Mouse (Mus musculus): Measurements from ENCODE around the gene Elovl6. TPM values are rescaled to one million over a fixed set of nuclear protein-coding genes. Genes with fewer than 3 reads are reported as not detected.

Gene Elovl6
- total and polyA plus RNA-seq, 3 experiments: 15.0 to 17.2 TPM; not detected in 1

DNA sequence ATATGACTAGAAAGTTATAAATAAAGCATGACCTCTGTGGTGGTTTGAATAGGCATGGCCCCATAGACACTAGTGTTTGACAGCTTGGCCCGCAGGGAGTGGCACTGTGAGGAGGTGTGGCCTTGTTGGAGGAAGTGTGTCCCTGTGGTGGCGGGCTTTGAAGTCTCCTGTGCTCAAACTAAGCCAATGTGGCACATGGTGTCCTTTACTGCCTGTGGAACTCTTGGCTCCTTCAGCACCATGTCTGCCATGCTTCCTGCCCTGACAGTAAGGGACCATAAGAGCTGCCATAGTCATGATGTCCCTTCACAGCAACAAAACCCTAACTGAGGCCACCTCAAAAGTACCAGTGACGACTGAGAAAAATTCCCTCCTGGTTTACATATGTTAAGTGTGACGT is 120.3 kb downstream of the Elovl6 start:
- Histone ChIP-seq H3K27me3 (ENCODE audit: control insufficient read depth in 1 of 2, insufficient read depth in 2 of 2, low read length in 2 of 2) (no peaks in the 10 kb centered on the region), H3K9ac (ENCODE audit: control insufficient read depth, low read depth, low read length, poor library complexity, severe bottlenecking) (no peak overlapping the region), H3K79me2 (ENCODE audit: control insufficient read depth, insufficient read depth, low read length, poor library complexity) (no peaks in the 10 kb centered on the region), H3K4me1 (ENCODE audit: control insufficient read depth in 1 of 2, insufficient read depth in 2 of 2, low read length in 2 of 2) (no peaks in the 10 kb centered on the region), H3K36me3 (ENCODE audit: control insufficient read depth in 1 of 2, insufficient read depth in 2 of 2, low read length in 2 of 2) (no peaks in the 10 kb centered on the region), H3K27ac (ENCODE audit: control insufficient read depth, low read depth, low read length) (no peak overlapping the region), H3K4me3 (ENCODE audit: control insufficient read depth in 1 of 2, insufficient read depth in 1 of 2, low read depth in 2 of 2, low read length in 2 of 2) (no peak overlapping the region), H3K9me3 (replicated peaks; ENCODE audit: insufficient read depth, low read length) (no peaks in the 10 kb centered on the region)
- no peak for DNase-seq (ENCODE audit: low read depth, low spot score)
- no peak for TF ChIP-seq NELFE (IDR thresholded peaks at IDR 0.05; ENCODE audit: low read depth, low read length)
- TF ChIP-seq TAL1 (IDR thresholded peaks at IDR 0.05; ENCODE audit: low read length): no peak
- TF ChIP-seq POLR2A (IDR thresholded peaks at IDR 0.05; ENCODE audit: control insufficient read depth in 1 of 2, insufficient read depth in 1 of 2, low read depth in 1 of 2, low read length in 2 of 2, poor library complexity in 1 of 2): no peak
- TF ChIP-seq BHLHE40 (IDR thresholded peaks at IDR 0.05; ENCODE audit: borderline replicate concordance, low read depth, low read length): no peak
- no peak for TF ChIP-seq CTCF (IDR thresholded peaks at IDR 0.05 in 2 of 3, conservative IDR thresholded peaks at IDR 0.05 in 1 of 3; ENCODE audit: control insufficient read depth in 1 of 3, insufficient read depth in 1 of 3, low read depth in 2 of 3, low read length in 3 of 3, poor library complexity in 1 of 3, severe bottlenecking in 1 of 3)
- no peak for TF ChIP-seq POLR2AphosphoS5 (IDR thresholded peaks at IDR 0.05; ENCODE audit: borderline replicate concordance, low read depth, low read length)
- TF ChIP-seq CHD2 (IDR thresholded peaks at IDR 0.05; ENCODE audit: low read length): no peak
- no peak for TF ChIP-seq MAFK (IDR thresholded peaks at IDR 0.05; ENCODE audit: borderline replicate concordance, low read depth, low read length)
- no peak for TF ChIP-seq TCF12 (IDR thresholded peaks at IDR 0.05; ENCODE audit: low read depth, low read length)
- no peak for TF ChIP-seq ZNF384 (IDR thresholded peaks at IDR 0.05; ENCODE audit: low read depth, low read length)
- no peak for TF ChIP-seq POLR2AphosphoS2 (IDR thresholded peaks at IDR 0.05; ENCODE audit: low read length)
- TF ChIP-seq USF1 (IDR thresholded peaks at IDR 0.05; ENCODE audit: low read depth, low read length): no peak
- TF ChIP-seq ZKSCAN1 (IDR thresholded peaks at IDR 0.05; ENCODE audit: low read depth, low read length): no peak
- TF ChIP-seq ETS1 (IDR thresholded peaks at IDR 0.05; ENCODE audit: low read depth, low read length): no peak
- TF ChIP-seq UBTF (IDR thresholded peaks at IDR 0.05; ENCODE audit: borderline replicate concordance, insufficient read depth, low read depth, low read length): no peak
- TF ChIP-seq SMC3 (IDR thresholded peaks at IDR 0.05; ENCODE audit: low read depth, low read length): no peak
- TF ChIP-seq CHD1 (IDR thresholded peaks at IDR 0.05; ENCODE audit: low read depth, low read length): no peak
- TF ChIP-seq RAD21 (IDR thresholded peaks at IDR 0.05; ENCODE audit: low read depth, low read length): no peak
- TF ChIP-seq MXI1 (IDR thresholded peaks at IDR 0.05; ENCODE audit: low read depth, low read length): no peak
- TF ChIP-seq GATA1 (IDR thresholded peaks at IDR 0.05; ENCODE audit: low read depth, low read length): no peak

DNA sequence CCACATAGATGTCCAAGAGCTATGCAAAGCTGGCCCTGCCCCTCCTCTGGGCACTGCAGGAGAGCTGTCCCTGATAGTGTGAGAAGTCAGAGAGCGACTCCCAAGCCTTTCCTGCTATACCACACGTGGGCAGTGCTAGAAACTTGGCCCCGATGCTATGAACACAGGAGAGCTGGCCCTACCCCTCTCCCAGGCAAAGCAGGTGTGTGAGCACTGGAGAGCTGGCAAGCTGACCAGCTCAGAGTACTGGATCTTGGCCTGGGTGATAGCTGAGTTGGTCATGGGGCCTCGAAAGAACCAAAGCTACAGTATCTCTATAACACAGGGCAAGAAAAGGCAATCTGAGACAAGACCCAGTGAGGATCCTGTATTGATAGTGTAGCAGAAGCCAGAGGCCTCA is 124.4 kb downstream of the Elovl6 start:
- no peaks in the 10 kb centered on the region for H3K36me3 ChIP-seq (ENCODE audit: control insufficient read depth in 1 of 2, insufficient read depth in 2 of 2, low read length in 2 of 2)
- H3K9ac ChIP-seq (ENCODE audit: control insufficient read depth, low read depth, low read length, poor library complexity, severe bottlenecking): no peak overlapping the region
- no peaks in the 10 kb centered on the region for H3K4me1 ChIP-seq (ENCODE audit: control insufficient read depth in 1 of 2, insufficient read depth in 2 of 2, low read length in 2 of 2)
- TF ChIP-seq GATA1 (IDR thresholded peaks at IDR 0.05; ENCODE audit: low read depth, low read length): no peak
- TF ChIP-seq BHLHE40 (IDR thresholded peaks at IDR 0.05; ENCODE audit: borderline replicate concordance, low read depth, low read length): no peak
- no peak for TF ChIP-seq MYC (IDR thresholded peaks at IDR 0.05; ENCODE audit: low read depth, low read length)
- TF ChIP-seq ZKSCAN1 (IDR thresholded peaks at IDR 0.05; ENCODE audit: low read depth, low read length): no peak
- no peak for TF ChIP-seq ZNF384 (IDR thresholded peaks at IDR 0.05; ENCODE audit: low read depth, low read length)
- no peak for TF ChIP-seq ZC3H11A (IDR thresholded peaks at IDR 0.05; ENCODE audit: low read depth, low read length)
- TF ChIP-seq HCFC1 (IDR thresholded peaks at IDR 0.05; ENCODE audit: low read depth, low read length): no peak
- TF ChIP-seq RCOR1 (IDR thresholded peaks at IDR 0.05; ENCODE audit: low read depth, low read length): no peak
- no peak for TF ChIP-seq CHD2 (IDR thresholded peaks at IDR 0.05; ENCODE audit: low read length)
- TF ChIP-seq MXI1 (IDR thresholded peaks at IDR 0.05; ENCODE audit: low read depth, low read length): no peak
- TF ChIP-seq TBP (IDR thresholded peaks at IDR 0.05; ENCODE audit: low read depth, low read length): no peak
- TF ChIP-seq USF2 (IDR thresholded peaks at IDR 0.05; ENCODE audit: borderline replicate concordance in 1 of 2, insufficient read depth in 1 of 2, low read depth in 1 of 2, low read length in 2 of 2): no peak
- H3K27me3 ChIP-seq (ENCODE audit: control insufficient read depth in 1 of 2, insufficient read depth in 2 of 2, low read length in 2 of 2): no peaks in the 10 kb centered on the region
- no peaks in the 10 kb centered on the region for H3K79me2 ChIP-seq (ENCODE audit: control insufficient read depth, insufficient read depth, low read length, poor library complexity)
- H3K4me3 ChIP-seq (ENCODE audit: control insufficient read depth in 1 of 2, insufficient read depth in 1 of 2, low read depth in 2 of 2, low read length in 2 of 2): no peak overlapping the region
- no peak overlapping the region for H3K27ac ChIP-seq (ENCODE audit: control insufficient read depth, low read depth, low read length)
- no peak for DNase-seq (ENCODE audit: low read depth, low spot score)
- no peaks in the 10 kb centered on the region for H3K9me3 ChIP-seq (replicated peaks; ENCODE audit: insufficient read depth, low read length)

Measured in MEL (cell line).